Mouse (Mus musculus) heart, postnatal 36 days (tissue): ENCODE results near the gene Oxld1. TPM values are rescaled to one million over a fixed set of nuclear protein-coding genes. Genes with fewer than 3 reads are reported as not detected.

Experiments used
- DNase-seq, 2 experiments: peaks; one replicate each; pipeline ENCODE4 v3.0.0; 2021 to 2022
- intact Hi-C: fragments of 180-260 bp; cut with DNase I; formaldehyde crosslinking; loops from one replicate; pipeline ENCODE4 v1.15.1; 2025
- total RNA-seq, 2 experiments: library from RNA; stranded (reverse); gene quantifications; 2 replicates each; pipeline ENCODE4 v1.2.3; 2021

Gene Oxld1
- total RNA-seq, 2 experiments from 2014 or later = 54.1 to 61.4 TPM

DNA sequence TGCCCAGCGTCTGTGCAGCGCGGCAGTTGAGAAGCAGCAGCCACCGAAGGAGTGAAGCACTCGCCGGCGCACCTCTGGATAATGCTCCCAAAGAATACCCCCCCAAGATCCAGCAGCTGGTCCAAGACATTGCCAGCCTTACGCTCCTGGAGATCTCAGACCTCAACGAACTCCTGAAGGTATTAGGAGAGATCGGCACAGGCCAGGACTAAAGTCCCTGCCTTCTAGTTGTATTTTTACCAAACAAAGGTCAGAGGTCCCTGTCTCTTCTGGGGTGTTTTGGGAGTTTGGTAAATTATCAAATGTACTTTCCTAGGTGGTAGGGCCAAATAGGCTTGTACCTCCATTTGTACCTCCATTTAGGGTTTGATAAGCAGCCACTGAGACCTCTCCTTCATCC lies 27.4 kb upstream of the Oxld1 start:
- DNase-seq = no peak
- intact Hi-C loops = loop anchor here (5.0 kb wide), 1 partner anchor 292 kb away; no protein-coding TSS in a partner anchor

DNA sequence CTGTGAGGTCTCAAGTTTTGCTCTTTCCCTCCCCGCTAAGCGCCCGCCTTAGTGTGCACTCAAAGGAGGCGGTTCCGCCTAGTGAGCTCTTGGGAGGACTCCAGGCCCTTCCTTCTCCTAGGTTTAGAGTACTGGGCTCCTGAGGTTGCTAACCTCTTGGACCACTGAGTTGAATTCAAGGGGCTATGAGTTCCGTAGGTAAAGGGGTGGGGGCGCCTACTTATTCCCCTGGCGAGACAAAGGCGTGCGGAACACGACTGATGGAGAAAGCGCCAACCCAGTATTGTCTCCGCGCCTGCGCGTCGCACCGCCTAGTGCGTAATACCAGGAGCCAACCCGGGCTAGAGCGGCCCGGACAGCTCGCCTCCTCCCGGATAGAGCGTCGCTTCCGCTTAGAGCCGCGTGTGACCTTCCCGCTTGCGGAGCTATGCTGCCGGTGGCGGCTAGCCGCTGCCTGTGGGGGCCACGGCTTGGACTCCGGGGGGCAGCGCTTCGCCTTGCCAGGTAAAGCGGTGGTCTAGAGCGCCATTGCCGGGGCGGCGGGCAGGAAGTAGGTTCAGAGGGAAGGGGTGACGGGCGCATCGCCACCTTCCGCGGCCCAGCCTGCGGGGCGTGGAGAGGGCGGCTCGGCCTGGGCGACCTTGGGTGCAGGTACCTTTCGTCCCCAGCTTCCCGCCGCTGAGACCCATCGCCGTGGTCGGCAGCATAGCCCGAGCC lies 26.6 kb upstream of the Oxld1 start, which contains the start of gene Mrpl12:
Gene Mrpl12 (plus strand): TSS at position 349 of the 717 bp plus-strand sequence.
- peak; percentile 88 to 91 for DNase-seq
- intact Hi-C loops = no loop called here

DNA sequence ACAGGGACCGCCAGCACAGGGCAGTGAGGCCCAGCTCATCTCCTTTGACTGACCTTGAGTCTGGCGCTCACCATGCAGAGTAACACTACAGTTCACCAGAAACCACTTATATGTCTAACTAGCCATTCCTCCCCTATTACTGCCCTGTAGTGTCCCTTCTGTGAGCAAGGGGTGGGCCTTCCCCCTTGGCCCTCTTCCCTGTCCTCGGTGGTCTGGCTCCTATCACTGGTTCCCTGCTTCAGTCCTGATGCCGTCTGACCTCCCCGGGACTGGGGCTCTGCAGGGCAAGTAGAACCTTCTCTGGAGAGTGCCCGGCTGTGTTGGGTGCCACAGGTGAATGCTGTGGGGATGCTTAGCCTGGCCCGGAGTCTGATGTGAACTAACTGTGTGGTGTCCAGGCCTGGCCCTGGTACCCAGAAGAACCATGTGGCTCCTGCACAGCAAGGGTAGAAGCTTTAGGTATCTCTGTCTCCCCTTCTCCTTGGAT lies 25.6 kb upstream of the Oxld1 start:
- DNase-seq = no peak
- intact Hi-C loops = no loop called here

DNA sequence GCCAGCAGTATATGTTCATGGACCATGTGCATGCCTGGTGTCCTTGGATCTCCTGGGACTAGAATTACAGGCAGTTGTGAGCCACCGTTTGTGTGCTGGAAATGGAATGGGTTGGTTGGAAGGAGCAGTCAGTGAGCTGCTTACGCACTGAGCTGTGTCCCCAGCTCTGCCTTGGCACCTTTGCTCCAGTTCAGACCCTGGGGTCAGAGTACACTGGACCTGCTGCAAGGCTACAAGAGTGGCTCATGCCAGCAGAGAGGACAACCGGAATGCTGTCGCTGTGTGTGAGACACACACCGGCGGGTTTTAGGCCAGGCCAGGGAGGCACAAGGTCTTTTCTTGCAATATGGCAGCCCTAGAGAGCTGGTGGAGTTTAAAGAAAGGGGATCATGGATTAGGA lies 14.2 kb upstream of the Oxld1 start:
- DNase-seq = no peak
- intact Hi-C loops = no loop called here

DNA sequence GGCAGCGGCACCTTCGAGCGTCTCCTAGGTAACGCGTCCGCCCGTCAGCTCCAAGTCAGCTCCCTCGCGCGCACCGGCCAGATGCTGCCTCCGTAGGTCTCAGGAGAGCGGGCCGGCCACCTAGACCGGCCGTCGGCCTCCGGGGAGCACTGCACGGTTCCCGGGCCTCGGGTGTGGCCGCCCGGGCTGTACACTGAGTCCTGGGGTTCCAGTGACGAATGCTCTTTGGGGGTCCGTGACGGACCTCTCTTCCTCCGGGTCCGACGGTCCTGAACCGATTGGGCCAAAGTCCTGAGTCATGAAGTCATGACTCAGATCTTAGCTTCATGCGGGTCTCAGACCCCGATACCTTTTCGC lies 9.8 kb upstream of the Oxld1 start:
- intact Hi-C loops = no loop called here
- no peak for DNase-seq

DNA sequence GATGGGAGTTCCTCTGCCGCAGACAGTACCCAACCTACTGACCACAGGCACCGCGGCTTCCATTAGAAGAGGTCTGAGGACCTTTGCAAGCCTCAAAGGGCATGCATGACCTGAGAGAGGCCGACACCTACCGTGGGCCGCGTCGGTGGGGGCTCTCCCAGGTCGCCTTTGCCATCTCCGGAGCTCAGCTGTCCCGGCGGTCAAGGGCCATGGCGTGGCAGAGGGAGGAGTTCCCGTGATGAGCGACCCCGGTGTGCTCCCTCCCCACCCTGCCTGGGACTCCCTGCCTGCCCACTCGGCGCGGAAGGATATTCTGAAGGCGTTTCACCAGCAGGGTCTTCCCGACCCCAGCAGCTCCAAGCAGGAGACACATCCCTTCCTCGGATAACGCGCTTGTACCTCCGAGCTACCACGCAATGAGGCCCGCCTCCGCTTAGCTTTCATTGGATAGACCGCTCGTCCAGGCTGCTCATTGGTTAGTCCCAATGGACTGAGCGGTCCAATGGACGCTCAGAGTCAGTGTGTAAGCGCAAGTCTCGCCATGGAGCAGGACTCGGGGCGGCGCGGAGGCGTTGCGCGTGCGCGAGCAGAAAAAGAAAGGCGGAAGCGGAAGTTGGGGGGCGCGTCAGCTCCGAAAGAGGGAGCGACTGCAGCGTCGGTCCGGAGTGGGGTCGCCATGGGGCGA lies 9.3 kb upstream of the Oxld1 start, which contains the start of gene Arl16:
Gene Arl16 (minus strand): TSS at position 557 of the 685 bp plus-strand sequence.
- intact Hi-C loops = no loop called here
- peak; percentile 91 to 92 for DNase-seq

DNA sequence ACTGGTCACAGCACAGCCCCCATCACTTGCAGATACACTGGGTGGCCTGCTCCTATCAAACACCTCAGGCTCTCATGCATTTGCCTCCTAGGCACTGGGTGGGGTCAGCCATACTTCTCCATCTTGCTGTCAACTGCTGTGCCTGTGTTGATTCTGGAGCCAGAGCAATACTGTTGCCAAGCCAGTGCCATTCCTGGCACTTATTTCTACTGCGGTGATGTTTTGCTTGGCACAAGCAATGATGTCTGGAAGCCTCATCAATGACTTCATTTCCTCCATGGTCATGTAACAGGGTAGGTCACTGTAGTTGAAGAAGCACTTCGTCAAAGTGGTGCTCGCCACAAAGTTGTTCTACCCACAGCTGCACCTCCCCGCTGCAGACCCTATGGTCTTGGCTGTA lies 7.7 kb upstream of the Oxld1 start:
- DNase-seq = no peak
- intact Hi-C loops = no loop called here

DNA sequence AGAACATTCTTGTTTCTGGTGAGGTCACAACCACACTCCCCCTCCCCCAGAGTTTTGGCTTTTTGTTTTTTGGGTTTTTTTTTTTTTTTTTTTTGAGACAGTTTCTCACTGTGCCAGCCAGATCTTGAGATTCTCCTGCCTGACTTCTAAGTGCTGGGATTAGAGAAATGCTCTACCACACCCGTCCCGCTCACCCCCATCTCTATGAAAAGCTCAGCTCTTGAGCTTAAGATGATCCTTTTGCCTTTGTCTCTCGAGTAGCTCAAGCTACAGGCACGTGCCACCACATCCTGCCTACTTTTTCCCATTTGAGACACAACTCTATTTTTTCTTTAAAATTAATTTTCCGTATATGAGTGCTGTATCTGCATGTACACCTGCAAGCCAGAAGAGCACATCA lies 6.5 kb upstream of the Oxld1 start:
- DNase-seq = no peak
- intact Hi-C loops = no loop called here

DNA sequence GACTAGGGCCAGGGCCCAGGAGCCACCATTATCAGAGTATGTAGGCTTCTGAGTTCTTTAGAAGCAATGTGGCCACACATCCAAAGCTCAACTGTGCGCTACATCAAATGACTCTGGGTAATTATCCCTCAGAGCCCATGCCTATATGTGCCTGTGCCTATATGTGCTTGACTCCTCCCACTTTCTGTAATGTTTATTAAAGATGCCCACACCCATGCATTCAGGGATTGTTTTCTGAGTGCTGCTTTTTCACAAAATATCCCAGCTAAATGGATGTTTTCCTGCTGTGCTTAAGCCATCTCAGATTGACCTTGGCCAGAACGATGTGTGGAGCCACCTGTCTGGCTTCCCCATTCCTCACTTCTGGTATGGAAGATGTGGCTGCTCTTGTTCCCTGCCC lies 5.7 kb upstream of the Oxld1 start:
- DNase-seq = no peak
- intact Hi-C loops = no loop called here

DNA sequence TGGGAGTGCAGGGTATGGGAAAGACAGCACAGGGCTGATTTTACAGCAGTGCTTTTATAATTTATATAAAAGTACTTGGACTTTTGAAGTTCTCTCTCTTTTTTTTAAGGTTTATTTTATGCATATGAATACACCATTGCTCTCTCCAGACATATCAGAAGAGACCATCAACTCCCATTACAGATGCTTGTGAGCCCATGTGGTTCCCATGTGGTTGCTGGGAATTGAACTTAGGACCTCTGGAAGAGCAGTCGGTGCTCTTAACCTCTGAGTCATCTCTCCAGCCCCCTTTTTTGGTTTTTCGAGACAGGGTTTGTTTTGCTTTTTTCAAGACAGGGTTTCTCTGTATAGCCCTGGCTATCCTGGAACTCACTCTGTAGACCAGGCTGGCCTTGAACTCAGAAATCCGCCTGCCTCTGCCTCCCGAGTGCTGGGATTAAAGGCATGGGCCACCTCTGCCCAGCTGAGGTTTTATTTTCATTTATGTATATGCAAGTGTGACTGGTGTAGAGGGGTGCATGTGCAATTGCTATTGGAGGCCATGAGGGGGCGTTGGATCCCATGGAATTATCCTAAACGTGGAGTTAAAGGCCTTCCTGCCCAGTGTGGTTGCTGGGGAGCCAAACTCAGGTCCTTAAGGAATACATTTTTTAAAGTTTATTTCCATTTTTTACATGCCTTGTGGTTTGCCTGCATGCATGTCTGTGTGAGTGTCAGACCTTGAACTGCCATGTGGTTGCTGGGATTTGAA lies 1.2 kb upstream of the Oxld1 start:
- DNase-seq = no peak
- intact Hi-C loops = loop anchor here (2.0 kb wide), 1 partner anchor 22 kb away; the partner anchor contains the start of gene Nploc4

DNA sequence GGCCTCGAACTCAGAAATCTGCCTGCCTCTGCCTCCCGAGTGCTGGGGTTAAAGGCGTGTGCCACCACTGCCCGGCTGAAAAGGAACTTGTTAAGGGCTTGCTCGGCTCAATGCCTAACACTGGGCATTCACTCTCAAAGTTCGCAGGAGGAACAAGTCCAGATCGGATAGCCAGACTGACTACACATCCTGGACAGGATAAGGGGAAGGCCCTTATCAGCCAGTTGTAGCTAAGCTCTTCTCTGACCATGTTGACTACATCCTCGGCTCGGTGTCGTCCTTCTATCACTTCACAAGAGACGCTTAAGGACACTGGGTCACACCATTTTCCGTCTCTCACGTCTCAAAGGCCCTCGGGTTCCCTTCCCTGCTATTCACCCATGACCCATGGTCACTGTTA lies 498 bp downstream of the Oxld1 start:
- intact Hi-C loops = no loop called here

DNA sequence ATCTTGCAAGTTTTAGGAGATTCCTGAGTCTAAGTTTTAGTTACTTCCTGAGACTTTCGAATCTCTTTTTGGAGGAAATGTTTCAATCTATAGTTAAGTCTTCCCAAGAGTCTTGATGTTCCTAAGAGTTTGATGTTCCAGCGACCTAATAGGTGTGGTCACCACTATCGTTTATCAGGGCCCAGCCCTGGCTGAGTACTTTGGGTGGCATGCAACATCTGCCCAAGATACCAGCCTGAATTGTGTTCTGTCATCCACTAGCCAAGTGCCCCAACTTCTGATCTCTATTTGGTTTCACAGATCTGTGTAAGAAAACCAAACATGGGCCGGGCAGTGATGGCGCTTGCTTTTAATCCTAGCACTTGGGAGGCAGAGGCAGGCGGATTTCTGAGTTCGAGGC lies 2.5 kb downstream of the Oxld1 start:
- no peak for DNase-seq
- intact Hi-C loops = no loop called here

More for the DNA sequence above, 498 bp downstream of the Oxld1 start:
- DNase-seq = no peak

DNA sequence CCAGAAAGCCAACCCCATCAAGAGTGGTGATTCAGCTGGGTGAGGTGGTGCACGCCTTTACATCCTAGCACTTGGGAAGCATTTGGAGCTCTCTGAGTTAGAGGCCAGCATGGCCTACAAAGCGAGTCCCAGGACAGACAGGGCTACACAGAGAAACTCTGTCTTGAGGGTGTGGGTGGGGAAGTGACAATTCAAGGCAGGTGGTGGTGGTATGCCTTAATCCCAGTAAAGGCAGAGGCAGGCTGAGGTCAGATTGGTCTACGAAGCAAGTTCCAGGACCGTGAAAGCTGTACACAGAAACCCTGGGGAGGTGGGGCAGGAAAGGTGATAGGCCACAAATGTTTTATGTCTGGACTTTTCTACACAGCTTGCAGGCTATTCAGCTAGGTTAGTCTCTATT lies 2.9 kb downstream of the Oxld1 start:
- intact Hi-C loops = no loop called here
- DNase-seq = no peak

DNA sequence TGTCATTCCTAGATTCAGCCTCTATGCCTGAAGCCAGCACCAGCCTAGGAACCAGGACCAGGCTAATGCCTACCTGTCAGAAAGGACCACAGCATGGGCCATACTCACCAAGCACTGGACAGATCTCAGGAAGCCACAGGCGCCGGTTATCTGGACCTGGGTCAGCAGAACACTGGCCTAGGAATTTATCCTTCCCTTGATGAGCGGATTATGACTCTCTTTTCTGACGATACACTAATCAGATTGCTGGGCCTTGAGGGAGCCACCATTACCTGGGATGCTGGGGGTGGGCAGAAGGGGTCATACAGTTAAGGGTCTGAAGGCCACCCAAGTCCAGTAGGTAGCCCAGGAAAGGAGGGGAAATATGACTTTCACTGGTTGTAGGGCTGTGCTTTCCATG lies 4.6 kb downstream of the Oxld1 start, which contains the start of gene Pde6g:
Gene Pde6g (minus strand): TSS at position 195 of the 400 bp plus-strand sequence.
- no peak for DNase-seq
- intact Hi-C loops = no loop called here

DNA sequence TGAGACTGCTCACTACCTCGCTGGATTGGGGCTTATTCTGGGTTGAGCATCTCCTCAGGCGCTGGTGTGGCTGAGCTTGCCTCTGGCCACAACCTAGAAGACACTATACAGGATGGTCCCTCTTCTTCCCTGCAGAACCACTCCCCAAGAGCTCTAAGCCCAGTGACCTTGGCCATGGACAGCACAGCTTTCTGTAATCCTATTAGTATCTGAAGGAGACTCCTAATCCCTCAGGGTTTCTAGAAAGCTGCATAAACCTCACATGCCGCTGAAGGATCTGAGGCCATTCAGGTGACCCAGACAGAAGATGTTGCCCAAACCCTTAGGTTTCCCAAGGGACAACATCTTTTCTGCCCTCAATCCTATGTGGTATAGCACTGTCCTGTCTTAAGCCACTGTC lies 5.6 kb downstream of the Oxld1 start:
- no peak for DNase-seq
- intact Hi-C loops = no loop called here

DNA sequence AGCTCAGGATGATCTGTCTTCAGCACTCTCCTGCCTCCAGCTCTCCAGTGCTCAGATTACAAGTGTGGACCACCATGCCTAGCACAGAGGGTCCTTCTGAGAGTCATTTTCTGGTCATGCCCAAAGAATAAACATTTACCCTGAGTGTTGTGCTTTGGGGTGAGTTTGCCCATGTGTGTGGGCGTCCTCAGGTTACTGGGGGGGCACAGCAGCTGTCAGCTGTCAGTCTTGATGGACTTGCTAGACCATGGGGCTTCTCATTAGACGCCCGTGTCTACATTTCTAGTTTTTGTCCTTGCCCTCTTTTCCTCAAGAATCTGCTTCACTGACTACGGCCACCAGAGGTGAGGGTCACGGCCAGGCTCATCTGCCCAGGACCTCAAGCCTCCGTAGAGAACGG lies 10.7 kb downstream of the Oxld1 start:
- intact Hi-C loops = no loop called here
- no peak for DNase-seq

DNA sequence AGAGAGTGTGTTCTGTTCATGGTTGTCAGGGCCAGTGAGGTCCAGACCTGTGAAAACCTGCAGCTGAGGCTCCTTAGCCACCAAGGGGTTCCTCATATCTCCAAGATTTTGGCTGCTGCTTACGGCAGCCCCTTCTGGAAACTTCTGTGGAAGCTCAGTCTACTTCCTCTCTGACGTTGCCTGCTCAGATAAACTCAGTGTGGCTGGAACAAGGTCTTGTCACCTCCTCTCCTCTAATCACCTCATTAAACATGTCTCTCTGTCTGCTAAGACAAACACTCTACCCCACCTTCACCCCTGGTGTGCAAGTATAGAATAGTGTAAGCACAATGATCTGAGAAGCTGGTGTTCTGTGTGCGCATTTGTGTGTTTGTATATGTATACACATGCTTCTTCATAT lies 12.4 kb downstream of the Oxld1 start:
- no peak for DNase-seq
- intact Hi-C loops = no loop called here

DNA sequence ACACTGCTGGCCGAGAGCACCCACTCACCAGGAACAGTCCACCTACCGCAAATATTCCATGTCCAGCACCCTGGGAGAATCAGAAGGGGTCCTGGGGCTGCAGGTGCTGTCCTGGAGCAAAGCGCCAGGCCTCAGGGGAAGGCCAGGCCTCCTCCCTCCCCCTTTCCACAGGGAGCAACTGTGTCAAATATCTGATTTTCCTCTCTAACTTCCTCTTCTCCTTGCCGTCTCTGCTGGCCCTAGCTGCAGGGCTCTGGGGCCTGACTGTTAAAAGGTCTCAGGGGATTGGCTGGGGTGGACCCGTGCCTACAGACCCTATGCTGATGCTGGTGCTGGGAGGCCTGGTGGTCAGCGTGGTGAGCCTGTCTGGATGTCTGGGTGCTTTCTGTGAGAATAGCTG lies 13.8 kb downstream of the Oxld1 start:
- no peak for DNase-seq
- intact Hi-C loops = no loop called here

DNA sequence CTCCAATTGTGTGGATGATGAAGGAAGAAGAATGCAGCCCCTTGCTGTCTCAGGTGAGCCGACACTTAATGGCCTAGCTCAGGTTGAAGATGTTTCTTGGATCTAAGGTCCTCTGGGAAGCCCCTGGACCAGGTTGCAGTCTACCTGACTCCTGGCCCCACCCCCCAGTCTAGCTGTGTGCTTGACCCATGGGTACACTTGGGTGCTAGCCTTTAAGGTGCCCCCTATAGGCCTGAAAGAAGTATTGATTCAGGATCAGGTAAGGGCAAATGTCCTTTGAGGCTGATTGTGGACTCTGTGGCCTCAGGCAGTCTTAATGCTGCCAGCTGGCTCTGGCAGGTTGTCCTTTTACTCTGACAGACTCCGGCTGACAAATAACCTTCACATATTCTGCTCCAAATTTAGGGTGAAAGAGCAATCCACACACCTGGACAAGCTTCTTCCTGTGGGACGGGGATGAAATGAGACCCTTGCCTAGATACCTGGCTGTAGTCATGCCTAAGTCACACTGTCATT lies 15.0 kb downstream of the Oxld1 start:
- DNase-seq = no peak
- intact Hi-C loops = no loop called here

DNA sequence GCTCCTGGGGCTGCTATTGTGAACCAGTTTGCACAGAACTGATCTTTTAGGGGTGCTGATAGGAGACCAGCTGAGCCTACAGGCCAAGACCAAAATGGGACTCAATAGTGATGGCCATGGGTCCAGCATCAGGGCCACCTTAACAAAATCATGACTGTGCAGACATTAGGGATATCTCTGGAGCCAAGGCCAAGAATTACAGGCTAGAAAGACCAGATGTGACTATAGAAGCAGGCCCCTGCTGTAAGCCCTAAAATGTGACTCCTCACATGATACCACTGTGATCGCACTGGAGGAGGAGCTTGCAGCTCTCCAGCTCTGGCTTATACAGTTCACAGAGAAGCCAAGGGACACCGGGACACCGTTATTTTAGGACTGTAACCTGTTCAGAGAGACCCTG lies 15.5 kb downstream of the Oxld1 start, which contains the start of gene Tspan10:
Gene Tspan10 (plus strand): TSS at position 301 of the 400 bp plus-strand sequence.
- intact Hi-C loops = no loop called here
- no peak for DNase-seq

DNA sequence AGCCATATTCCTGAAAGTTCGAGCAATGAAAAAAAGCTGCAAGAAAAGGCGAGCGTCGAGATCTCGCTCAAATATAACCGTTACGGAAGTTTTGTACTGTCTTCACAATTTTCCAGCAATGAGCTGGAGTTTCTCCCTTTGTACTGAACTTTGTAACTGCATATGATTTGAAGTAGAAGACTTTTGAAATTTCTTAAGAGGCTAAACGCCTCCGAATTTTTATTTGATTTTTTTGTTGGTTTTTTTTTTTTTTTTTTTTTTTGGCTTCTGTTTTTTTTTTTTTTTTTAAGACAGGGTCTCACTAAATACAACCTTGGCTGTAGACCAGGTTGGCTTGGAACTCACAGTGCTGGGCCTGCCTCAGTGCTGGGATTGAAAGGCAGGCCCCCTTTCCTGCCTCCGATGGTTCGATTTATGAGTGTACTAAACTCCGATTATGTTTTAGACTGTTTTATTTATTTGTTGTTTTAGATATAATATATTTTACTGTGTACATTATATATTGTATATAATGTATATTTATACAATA lies 19.9 kb downstream of the Oxld1 start:
- no peak for DNase-seq
- intact Hi-C loops = loop anchor here (2.0 kb wide), 1 partner anchor 21 kb away; the partner anchor contains the start of genes Ccdc137 and Oxld1
